Mouse (Mus musculus) layer of hippocampus, adult 9-10 months (tissue): ENCODE data around the gene Psma2.

Experiments
- DNase-seq: peaks from one replicate; pipeline ENCODE4 v3.0.0; 2022; ENCODE audit warnings: low spot score

Psma2 gene

GRCm38 (mm10) chr13:14612926-14613529, at the start of gene Psma2, which contains the start of gene Mrpl32:
TSS of gene Psma2 (plus strand) at chr13:14613240.
TSS of gene Mrpl32 (minus strand) at chr13:14613165.
- DNase-seq = peak; percentile 88

- DNase-seq = no peak
Measured at GRCm38 (mm10) chr13:14574128-14574527, 38.9 kb upstream of the Psma2 start.

- no peak for DNase-seq
Measured at GRCm38 (mm10) chr13:14580392-14580791, 32.6 kb upstream of the Psma2 start.

GRCm38 (mm10) chr13:14602744-14603143, 10.3 kb upstream of the Psma2 start:
- no peak for DNase-seq

GRCm38 (mm10) chr13:14607616-14608015, 5.4 kb upstream of the Psma2 start:
- no peak for DNase-seq

GRCm38 (mm10) chr13:14612463-14612862, 577 bp upstream of the Psma2 start:
- no peak for DNase-seq

GRCm38 (mm10) chr13:14613553-14613952, 513 bp downstream of the Psma2 start:
- no peak for DNase-seq

- DNase-seq = no peak
Measured at GRCm38 (mm10) chr13:14618724-14619123, 5.7 kb downstream of the Psma2 start.

GRCm38 (mm10) chr13:14629726-14630641, 16.9 kb downstream of the Psma2 start, which contains the start of gene AW209491:
TSS of gene AW209491 (plus strand) at chr13:14630154.
- peak; percentile 89 for DNase-seq

- no peak for DNase-seq
Measured at GRCm38 (mm10) chr13:14639998-14640397, 27.0 kb downstream of the Psma2 start.

GRCm38 (mm10) chr13:14649301-14649700, 36.3 kb downstream of the Psma2 start:
- DNase-seq = no peak

GRCm38 (mm10) chr13:14667107-14667506, 54.1 kb downstream of the Psma2 start:
- no peak for DNase-seq

GRCm38 (mm10) chr13:14670342-14670741, 57.3 kb downstream of the Psma2 start:
- DNase-seq = peak; percentile 48

- DNase-seq = no peak
Measured at GRCm38 (mm10) chr13:14688955-14689354, 75.9 kb downstream of the Psma2 start.

GRCm38 (mm10) chr13:14716801-14717200, 103.8 kb downstream of the Psma2 start:
- DNase-seq = no peak

GRCm38 (mm10) chr13:14717755-14718154, 104.7 kb downstream of the Psma2 start:
- DNase-seq = no peak
